Mouse (Mus musculus): ENCODE results near the gene Gstm1.
"Not testable (repeated sequence)": the region's sequence is repeated elsewhere in the genome, so short reads cannot be mapped to it uniquely, and the experiment has no call there.

Gstm1 gene

GRCm38 (mm10) chr3:108014974-108015346 lies 2.8 kb downstream of the Gstm1 start:
- DNase-seq (ENCODE audit: low read depth): no peak

GRCm38 (mm10) chr3:108014098-108014973 lies 3.4 kb downstream of the Gstm1 start:
- DNase-seq (ENCODE audit: low read depth): no peak

DNA sequence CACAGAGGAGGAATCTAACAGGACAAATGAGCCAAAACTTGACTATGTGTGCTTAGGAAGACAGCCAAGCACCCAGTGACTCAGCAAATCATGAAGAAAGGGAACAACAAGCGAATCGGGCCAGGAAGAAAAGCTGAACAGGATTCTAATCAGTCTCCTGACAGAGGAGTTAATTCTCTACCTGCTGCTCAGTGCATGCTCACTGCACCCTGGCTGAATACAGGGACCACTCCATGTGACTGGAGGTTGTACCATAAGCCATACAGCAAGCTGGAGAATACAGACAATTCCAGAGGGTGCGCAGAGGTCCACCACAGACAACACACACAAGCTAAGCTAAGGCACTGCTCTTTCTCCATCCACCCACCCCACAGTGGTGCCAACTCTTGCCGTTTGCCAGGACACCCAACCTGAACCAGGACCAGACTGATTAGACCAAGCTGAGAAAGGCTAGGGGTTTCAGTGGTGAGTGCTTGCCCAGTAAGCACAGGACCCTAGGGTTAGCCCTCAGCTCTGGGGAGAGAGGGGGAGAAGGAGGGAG lies 4.4 kb downstream of the Gstm1 start:
- no peak for DNase-seq (ENCODE audit: low read depth)

- no peak for DNase-seq (ENCODE audit: low read depth)
Observed at GRCm38 (mm10) chr3:108011558-108011957, 6.2 kb downstream of the Gstm1 start.

DNA sequence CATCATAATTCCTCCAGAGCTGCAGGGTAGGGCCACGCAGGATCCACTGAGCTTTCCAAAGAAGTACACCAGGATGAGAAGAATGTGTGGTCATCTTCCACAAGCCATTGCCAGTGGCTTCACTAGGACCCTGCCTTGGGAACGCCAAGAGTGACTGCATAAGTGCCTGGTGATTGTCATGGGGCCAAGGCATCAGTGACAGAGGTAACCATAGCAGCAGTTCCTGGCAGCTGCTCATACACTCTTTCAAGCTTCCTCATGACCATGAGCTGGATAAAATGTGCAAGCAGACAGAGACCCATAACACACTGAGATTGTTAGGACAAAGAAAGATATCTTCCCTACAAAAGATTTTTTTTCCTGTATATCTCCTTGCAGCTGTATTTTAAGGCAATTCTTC lies 7.5 kb downstream of the Gstm1 start:
- DNase-seq (ENCODE audit: low read depth): no peak

GRCm38 (mm10) chr3:108002021-108002420 lies 15.8 kb downstream of the Gstm1 start:
- no peak for DNase-seq (ENCODE audit: low read depth)

GRCm38 (mm10) chr3:107999491-107999890 lies 18.3 kb downstream of the Gstm1 start:
- no peak for DNase-seq (ENCODE audit: low read depth)

DNA sequence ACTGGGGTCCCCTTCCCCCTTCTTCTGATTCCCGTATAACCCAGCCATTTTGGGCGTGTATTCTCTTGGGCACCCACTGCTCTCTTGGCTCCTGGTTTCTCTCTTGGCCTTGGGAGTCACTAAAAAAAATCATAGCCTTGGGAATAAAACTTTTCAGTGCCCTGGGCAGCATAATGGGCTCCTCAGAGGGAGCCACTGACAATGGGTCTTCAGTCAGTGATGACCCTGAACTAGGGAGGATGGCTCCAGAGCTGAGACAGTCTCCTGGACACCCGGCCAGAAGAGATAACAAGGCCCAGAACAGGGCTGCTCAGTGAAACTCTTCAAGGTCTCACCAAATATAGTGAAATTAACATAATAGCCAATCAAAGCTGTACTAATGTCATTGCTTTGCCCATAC lies 19.2 kb downstream of the Gstm1 start:
- no peak for DNase-seq (ENCODE audit: low read depth)

- no peak for DNase-seq (ENCODE audit: low read depth)
Observed at GRCm38 (mm10) chr3:107996576-107996975, 21.2 kb downstream of the Gstm1 start.

- not testable (repeated sequence) for DNase-seq (ENCODE audit: low read depth)
Observed at GRCm38 (mm10) chr3:107995974-107996373, 21.8 kb downstream of the Gstm1 start.

DNA sequence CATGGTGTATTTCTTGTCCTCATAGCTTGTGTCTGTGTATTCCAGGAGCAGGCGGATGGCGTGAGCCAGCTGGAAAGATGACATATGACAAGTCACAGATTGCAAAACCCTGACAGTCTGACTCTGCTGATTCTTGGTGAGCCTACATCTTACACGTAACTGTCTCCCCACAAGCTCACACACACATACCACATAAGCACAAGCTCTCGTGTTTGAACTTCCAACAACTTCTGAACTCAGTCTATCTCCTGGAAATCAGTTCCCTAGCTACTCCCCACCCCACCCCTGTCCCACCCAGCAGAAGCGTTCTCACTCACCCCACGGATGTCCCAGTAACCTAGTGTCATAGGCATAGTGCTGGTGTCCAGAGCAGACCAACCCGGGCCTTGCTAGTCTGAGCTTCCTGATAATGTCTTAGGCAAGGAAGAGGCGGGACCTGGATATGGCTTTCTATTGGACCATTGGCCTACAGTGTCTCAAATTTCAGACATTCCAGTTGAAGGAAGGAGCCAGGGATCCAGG lies 31.7 kb downstream of the Gstm1 start, which contains the start of gene Gstm2:
TSS of gene Gstm2 (minus strand) at position 413 of the 522 bp plus-strand sequence.
- no peak for DNase-seq (ENCODE audit: low read depth)

- DNase-seq (ENCODE audit: low read depth): not testable (repeated sequence)
Observed at GRCm38 (mm10) chr3:107985141-107985540, 32.6 kb downstream of the Gstm1 start.

- DNase-seq (ENCODE audit: low read depth): no peak
Observed at GRCm38 (mm10) chr3:107984471-107984870, 33.3 kb downstream of the Gstm1 start.

DNA sequence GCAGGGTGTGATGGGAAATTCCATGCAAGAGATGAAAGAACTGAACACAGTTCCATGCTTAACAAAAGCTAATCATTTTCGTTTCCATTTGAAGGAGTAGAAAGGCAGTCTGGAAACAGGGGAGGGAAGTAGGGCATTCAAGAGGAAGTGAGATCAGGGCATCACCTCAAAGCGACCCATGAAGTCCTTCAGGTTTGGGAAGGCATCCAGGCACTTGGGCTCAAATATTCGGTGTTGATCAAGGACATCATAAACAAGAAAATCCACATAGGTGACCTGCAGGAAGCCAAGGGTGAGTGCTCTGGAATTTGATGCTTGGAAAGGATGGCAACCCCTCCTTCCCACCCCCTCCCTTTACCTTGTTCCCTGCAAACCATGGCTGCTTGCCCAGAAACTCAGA lies 34.0 kb downstream of the Gstm1 start:
- DNase-seq (ENCODE audit: low read depth): no peak

GRCm38 (mm10) chr3:107982726-107983125 lies 35.0 kb downstream of the Gstm1 start:
- DNase-seq (ENCODE audit: low read depth): no peak

DNA sequence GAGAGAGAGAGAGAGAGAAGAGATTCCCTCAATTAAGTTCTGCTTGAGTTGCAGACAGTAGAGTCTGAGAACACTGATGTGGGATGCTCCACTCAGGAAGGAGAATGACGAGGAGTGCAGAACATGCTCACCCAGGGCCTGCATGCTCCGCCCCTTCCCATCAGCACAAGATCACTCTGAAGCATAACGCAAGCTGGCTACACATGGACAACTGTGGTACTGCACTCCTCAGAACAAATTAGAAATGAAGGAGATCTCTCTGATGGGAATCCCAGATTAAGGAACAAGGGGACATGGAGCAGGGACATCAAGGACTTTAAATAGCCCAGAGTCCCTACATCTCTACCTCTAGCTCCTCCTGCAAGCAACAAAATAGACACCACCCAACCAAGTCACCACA lies 36.5 kb downstream of the Gstm1 start:
- DNase-seq (ENCODE audit: low read depth): no peak

DNA sequence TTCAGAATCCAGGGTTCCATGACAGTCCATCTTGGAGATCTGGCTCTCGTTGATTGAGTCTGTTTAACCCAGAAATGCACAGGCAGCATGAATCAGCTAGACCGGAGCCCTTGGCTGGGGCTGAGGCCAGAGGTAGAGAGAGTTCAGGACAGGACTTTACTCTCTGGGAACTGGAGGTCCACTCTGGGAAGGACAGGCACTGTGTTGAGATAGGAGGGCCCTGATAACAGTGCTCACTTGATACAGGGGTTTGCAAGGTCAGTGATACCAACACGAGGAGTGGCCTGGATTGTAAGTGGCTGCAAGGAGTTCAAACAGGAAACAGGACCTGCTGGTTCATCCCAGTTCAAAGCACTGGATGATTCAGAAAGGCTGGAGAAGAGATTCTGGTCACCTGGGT lies 40.1 kb downstream of the Gstm1 start:
- DNase-seq (ENCODE audit: low read depth): no peak

GRCm38 (mm10) chr3:107974237-107974636 lies 43.5 kb downstream of the Gstm1 start:
- DNase-seq (ENCODE audit: low read depth): no peak

DNA sequence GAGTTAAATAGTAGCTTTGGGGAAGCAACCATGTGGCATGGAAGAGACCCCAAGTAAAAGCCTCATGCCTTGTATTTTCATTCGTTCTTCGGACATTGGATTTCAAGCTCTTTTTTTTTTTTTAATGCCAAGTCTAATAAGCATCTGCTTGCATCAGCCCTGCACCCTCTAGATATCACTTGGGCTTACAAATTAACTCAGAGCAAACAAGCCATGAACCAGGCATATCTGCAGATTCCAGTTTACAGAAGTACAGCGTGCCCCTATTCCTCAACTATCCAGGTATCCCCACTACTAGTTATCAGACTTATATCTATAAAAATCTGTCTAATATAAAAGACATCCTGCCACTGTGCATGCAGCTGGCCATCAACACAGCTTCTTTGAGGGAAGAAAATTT lies 45.7 kb downstream of the Gstm1 start:
- no peak for DNase-seq (ENCODE audit: low read depth)

- DNase-seq (ENCODE audit: low read depth): not testable (repeated sequence)
Observed at GRCm38 (mm10) chr3:107971101-107971500, 46.7 kb downstream of the Gstm1 start.

GRCm38 (mm10) chr3:107968724-107969395 lies 48.9 kb downstream of the Gstm1 start, which contains the start of gene Gstm3:
Gene Gstm3, minus strand, starts transcription at chr3:107969283.
- DNase-seq (ENCODE audit: low read depth): no peak

DNA sequence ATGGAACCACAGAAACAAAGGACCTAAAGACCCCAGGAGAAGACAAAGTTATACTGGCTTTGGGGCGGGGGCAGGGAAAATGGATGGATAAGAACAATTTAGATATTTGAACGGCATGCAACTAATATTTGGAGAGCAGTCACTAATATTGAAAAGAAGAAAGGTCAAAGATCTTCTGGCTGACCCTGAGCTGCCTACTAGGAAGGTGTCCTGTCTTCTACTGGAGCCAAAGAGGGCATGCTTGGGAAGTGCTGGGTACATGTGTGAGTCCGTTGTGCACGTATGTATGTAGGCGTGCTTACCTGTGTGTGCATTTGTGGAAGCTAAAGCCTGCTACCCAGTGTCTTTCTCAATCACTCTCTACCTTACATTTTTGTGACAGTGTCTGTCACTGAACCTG lies 51.1 kb downstream of the Gstm1 start:
- DNase-seq (ENCODE audit: low read depth): no peak

DNA sequence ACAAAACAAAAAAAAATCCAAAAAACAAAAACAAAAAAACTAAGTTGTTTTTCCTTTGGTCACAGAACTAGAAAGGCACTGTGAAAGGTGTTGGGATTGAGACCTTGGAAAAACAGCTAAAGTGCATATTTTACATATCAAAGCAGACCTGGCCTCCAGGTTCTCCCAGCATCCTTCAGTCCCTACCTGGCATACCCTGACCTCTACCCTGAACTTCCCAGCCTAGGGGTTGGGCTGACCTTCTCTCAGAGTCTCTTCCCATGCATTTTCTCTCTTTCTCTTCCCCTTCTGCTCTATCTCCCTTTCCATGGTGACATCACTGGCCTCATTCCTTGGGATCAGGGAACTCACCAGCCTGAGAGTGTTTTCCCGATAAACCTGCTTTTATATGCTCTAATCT lies 52.2 kb downstream of the Gstm1 start:
- no peak for DNase-seq (ENCODE audit: low read depth)
